Mouse (Mus musculus) thymus, adult 2 months (tissue): ENCODE measurements around the gene Ncln. TPM values are rescaled to one million over a fixed set of nuclear protein-coding genes. Genes with fewer than 3 reads are reported as not detected.

ENCODE experiments used
- DNase-seq: peaks from one replicate; pipeline ENCODE4 v3.0.0; 2021
- H3K27ac ChIP-seq: fragments of 200-500 bp; 2 replicates; pipeline ENCODE4 v1.5.1; 2012; ENCODE audit warnings: low read length, control low read depth; ENCODE audit not compliant: control insufficient read depth, insufficient read depth
- H3K27me3 ChIP-seq: fragments of 200-500 bp; 2 replicates; pipeline ENCODE4 v1.6.1; 2012; ENCODE audit warnings: mild to moderate bottlenecking, low read length, moderate library complexity, mixed read lengths; ENCODE audit not compliant: control insufficient read depth, insufficient read depth
- H3K36me3 ChIP-seq: fragments of 200-500 bp; 2 replicates; pipeline ENCODE4 v1.6.1; 2012; ENCODE audit warnings: mild to moderate bottlenecking, low read length, moderate library complexity; ENCODE audit not compliant: control insufficient read depth, insufficient read depth
- H3K4me1 ChIP-seq: fragments of 200-500 bp; replicated peaks from 2 replicates; pipeline ENCODE4 v1.6.1; 2012; ENCODE audit warnings: low read length; ENCODE audit not compliant: control insufficient read depth, insufficient read depth
- H3K4me3 ChIP-seq: fragments of 200-500 bp; 2 replicates; pipeline ENCODE4 v1.5.1; 2012; ENCODE audit warnings: mild to moderate bottlenecking, low read length, control low read depth, moderate library complexity; ENCODE audit not compliant: control insufficient read depth, insufficient read depth
- CTCF ChIP-seq: fragments of 200-500 bp; IDR thresholded peaks from 2 replicates; pipeline ENCODE4 v1.5.1; 2012; ENCODE audit warnings: mild to moderate bottlenecking, control low read depth, low read length, moderate library complexity, borderline replicate concordance; ENCODE audit not compliant: control insufficient read depth, poor library complexity, insufficient read depth; ENCODE audit errors: extremely low read depth
- POLR2A ChIP-seq: fragments of 200-500 bp; IDR thresholded peaks from 2 replicates; pipeline ENCODE4 v1.6.1; 2012; ENCODE audit warnings: mild to moderate bottlenecking, low read length, control low read depth, moderate library complexity; ENCODE audit not compliant: control insufficient read depth, poor library complexity, insufficient read depth; ENCODE audit errors: extremely low read depth
- WGBS: fragments of 180-500 bp; shearing (Covaris S2); methylation state at CpG from one replicate; pipeline ENCODE4 v1.1.7; 2018; 5-methylcytosine and 5-hydroxymethylcytosine counted together
- polyA plus RNA-seq: library from polyadenylated mRNA; depleted of rRNA; stranded (reverse); fragments of >200 nt; gene quantifications from 2 replicates; pipeline ENCODE4 v1.2.3, GENCODE M21; 2012

The Ncln gene
- polyA plus RNA-seq, 1 experiment: 337 TPM

- Histone ChIP-seq H3K4me3 (no peak overlapping the region), H3K27me3 (no peaks in the 10 kb centered on the region), H3K36me3 (no peaks in the 10 kb centered on the region), H3K4me1 (peaks cover 20% of the 10 kb centered on the region), H3K27ac (no peak overlapping the region)
- 25% methylated on average over 36 of the region's 36 CpGs for WGBS
- peak; percentile 93 for DNase-seq
- TF ChIP-seq POLR2A (no peak), CTCF (peak; percentile 99)
Measured at GRCm38 (mm10) chr10:81502658-81503057, 6.5 kb upstream of the Ncln start.

- no peak for TF ChIP-seq CTCF
- peaks cover 22% of the 10 kb centered on the region for H3K4me1 ChIP-seq
- DNase-seq: no peak
- no peak overlapping the region for H3K4me3 ChIP-seq
- WGBS: 98% methylated on average over 5 of the region's 5 CpGs
- no peak overlapping the region for H3K27ac ChIP-seq
- no peaks in the 10 kb centered on the region for H3K27me3 ChIP-seq
- H3K36me3 ChIP-seq: no peaks in the 10 kb centered on the region
Measured at GRCm38 (mm10) chr10:81501863-81502262, 5.7 kb upstream of the Ncln start.

- WGBS: 73% methylated on average over 3 of the region's 3 CpGs
- DNase-seq: no peak
- peaks cover 30% of the 10 kb centered on the region for H3K4me1 ChIP-seq
- no peaks in the 10 kb centered on the region for H3K36me3 ChIP-seq
- H3K27me3 ChIP-seq: no peaks in the 10 kb centered on the region
- peak within 1 kb of the TSS; percentile 81 for H3K27ac ChIP-seq
- TF ChIP-seq POLR2A (no peak), CTCF (no peak)
- H3K4me3 ChIP-seq: peak within 1 kb of the TSS; percentile 69
Measured at GRCm38 (mm10) chr10:81500032-81500431, 3.8 kb upstream of the Ncln start, which contains the start of gene S1pr4. S1pr4 (minus strand) TSS chr10:81500132.

DNA sequence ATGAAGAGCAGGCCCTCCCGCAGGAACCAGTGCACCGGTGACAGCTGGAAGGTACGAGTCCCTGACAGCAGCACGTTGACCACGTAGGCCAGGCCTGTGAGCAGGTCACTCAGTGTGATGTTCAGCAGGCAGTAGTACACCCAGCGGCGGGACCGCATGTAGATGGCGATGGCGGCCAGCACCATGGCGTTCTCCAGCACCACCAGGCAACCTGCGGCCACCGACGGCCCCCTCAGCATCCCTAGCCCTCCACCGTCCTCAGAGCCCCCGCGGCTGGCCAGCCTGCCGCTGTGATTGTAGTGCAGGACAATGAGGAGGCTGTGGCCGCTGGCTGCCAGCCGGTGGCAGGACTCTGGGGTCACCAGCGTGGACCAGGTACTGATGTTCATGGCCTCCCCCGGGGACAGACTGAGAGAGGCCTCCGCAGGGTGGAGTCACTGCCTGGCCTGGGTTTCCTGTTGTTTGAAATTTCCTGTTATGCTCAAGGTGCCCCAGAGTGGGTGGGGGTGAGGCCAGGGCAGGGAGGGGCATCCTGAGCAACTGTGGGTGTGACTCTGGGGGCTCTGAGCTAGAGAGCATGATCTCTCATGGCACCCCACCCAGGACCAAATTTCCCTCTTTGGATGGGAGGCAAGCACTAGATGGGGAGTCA lies 3.2 kb upstream of the Ncln start:
- peaks cover 34% of the 10 kb centered on the region for H3K4me1 ChIP-seq
- H3K27me3 ChIP-seq: no peaks in the 10 kb centered on the region
- H3K4me3 ChIP-seq: peak overlapping the region; percentile 69
- TF ChIP-seq POLR2A: peak; percentile 71; the same call in 1 of the 2 replicates
- TF ChIP-seq CTCF: no peak
- peak overlapping the region; percentile 81 for H3K27ac ChIP-seq
- DNase-seq: peak; percentile 85
- H3K36me3 ChIP-seq: no peaks in the 10 kb centered on the region
- 3% methylated on average over 23 of the region's 23 CpGs for WGBS

DNA sequence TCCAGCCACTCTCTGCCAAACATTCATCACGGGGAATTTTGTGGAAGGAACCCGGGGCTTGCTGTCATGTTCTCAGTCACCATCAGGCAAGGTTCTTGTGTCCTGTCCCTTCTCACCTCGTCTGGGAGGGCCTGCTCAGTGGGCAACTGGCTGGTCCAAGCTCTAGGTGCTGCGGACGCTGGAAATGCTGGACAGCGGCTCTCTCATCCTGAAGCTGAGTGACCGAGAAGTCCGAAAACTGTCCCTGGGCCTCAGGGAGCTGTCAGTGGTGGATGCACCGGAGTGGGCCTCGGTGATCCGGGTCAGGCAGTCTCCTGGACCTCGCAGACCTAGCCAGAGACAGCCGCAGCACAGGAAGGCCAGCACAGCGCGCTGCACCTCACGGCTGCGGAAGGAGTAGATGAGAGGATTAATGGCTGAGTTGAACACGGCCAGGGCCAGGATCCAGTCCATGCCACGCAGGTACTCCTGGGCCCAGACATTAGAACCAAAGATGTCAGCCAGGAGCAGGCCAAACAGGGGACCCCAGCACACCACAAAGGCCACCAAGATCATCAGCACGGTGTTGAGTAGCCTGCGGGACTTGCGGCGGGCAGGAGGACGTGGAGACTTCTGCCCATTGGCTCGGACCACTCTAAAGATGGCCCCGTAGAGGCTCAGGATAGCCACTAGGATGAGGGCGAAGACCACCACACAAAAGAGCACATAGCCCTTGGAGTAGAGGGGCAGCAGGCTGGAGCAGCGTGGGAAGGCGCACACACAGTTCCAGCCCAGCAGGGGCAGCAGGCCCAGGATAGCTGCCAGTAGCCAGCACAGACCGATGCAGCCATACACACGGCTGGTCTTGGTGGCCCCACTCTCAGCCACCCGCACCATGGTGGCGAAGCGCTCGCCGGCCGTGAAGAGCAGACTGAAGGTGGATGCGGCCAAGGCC lies 2.4 kb upstream of the Ncln start:
- Histone ChIP-seq H3K27me3 (no peaks in the 10 kb centered on the region), H3K4me1 (peaks cover 34% of the 10 kb centered on the region), H3K4me3 (peak overlapping the region; percentile 69), H3K36me3 (no peaks in the 10 kb centered on the region), H3K27ac (peak overlapping the region; percentile 81)
- WGBS: 13% methylated on average over 38 of the region's 38 CpGs
- DNase-seq: peak; percentile 39
- no peak for TF ChIP-seq POLR2A
- no peak for TF ChIP-seq CTCF

- no peaks in the 10 kb centered on the region for H3K36me3 ChIP-seq
- H3K27ac ChIP-seq: peak overlapping the region; percentile 81
- WGBS: 8% methylated on average over 17 of the region's 17 CpGs
- H3K27me3 ChIP-seq: no peaks in the 10 kb centered on the region
- peak overlapping the region; percentile 69 for H3K4me3 ChIP-seq
- H3K4me1 ChIP-seq: peaks cover 31% of the 10 kb centered on the region
- TF ChIP-seq POLR2A (no peak), CTCF (no peak)
- peak; percentile 44 for DNase-seq
Measured at GRCm38 (mm10) chr10:81497401-81498270, 1.4 kb upstream of the Ncln start.
